Mouse (Mus musculus) telencephalon, adult 2 months (tissue): Measurements from ENCODE around the gene Larp4.
"Not testable (repeated sequence)": the region's sequence is repeated elsewhere in the genome, so short reads cannot be mapped to it uniquely, and the experiment has no call there.

ENCODE experiments used
- DNase-seq: peaks from one replicate; pipeline ENCODE4 v3.0.0-alpha.2; 2011; ENCODE audit warnings: low read depth, low spot score

The Larp4 gene

GRCm38 (mm10) chr15:99969765-99970164 is at the start of gene Larp4:
Gene Larp4, plus strand, starts transcription at chr15:99970065.
- not testable (repeated sequence) for DNase-seq

- no peak for DNase-seq
These were observed 38.6 kb upstream of the Larp4 start for GRCm38 (mm10) chr15:99931231-99931630.

GRCm38 (mm10) chr15:99934501-99934900 is 35.4 kb upstream of the Larp4 start:
- DNase-seq = no peak

- no peak for DNase-seq
These were observed 33.2 kb upstream of the Larp4 start for GRCm38 (mm10) chr15:99936659-99937058.

GRCm38 (mm10) chr15:99937841-99938240 is 32.0 kb upstream of the Larp4 start:
- DNase-seq = no peak

GRCm38 (mm10) chr15:99940426-99940825 is 29.4 kb upstream of the Larp4 start:
- DNase-seq = no peak

GRCm38 (mm10) chr15:99940970-99941630 is 28.8 kb upstream of the Larp4 start:
- DNase-seq = no peak

GRCm38 (mm10) chr15:99955324-99955723 is 14.5 kb upstream of the Larp4 start:
- DNase-seq = no peak

GRCm38 (mm10) chr15:99965103-99965775 is 4.6 kb upstream of the Larp4 start:
- DNase-seq = no peak

- DNase-seq = no peak
These were observed 2.9 kb upstream of the Larp4 start, which contains the start of gene Fam186a for GRCm38 (mm10) chr15:99966961-99967360. Gene Fam186a, minus strand, starts transcription at chr15:99967061.

GRCm38 (mm10) chr15:99970606-99971005 is 741 bp downstream of the Larp4 start:
- DNase-seq = no peak

- peak; percentile 93 for DNase-seq
These were observed 2.6 kb downstream of the Larp4 start for GRCm38 (mm10) chr15:99972361-99972988.

- no peak for DNase-seq
These were observed 3.4 kb downstream of the Larp4 start for GRCm38 (mm10) chr15:99972989-99973911.

GRCm38 (mm10) chr15:99974476-99975220 is 4.8 kb downstream of the Larp4 start:
- DNase-seq = no peak

- not testable (repeated sequence) for DNase-seq
These were observed 6.3 kb downstream of the Larp4 start for GRCm38 (mm10) chr15:99976121-99976520.

- no peak for DNase-seq
These were observed 9.4 kb downstream of the Larp4 start for GRCm38 (mm10) chr15:99979266-99979665.

GRCm38 (mm10) chr15:99979715-99980114 is 9.8 kb downstream of the Larp4 start:
- no peak for DNase-seq

- no peak for DNase-seq
These were observed 23.2 kb downstream of the Larp4 start for GRCm38 (mm10) chr15:99993100-99993499.

GRCm38 (mm10) chr15:99997114-99997804 is 27.4 kb downstream of the Larp4 start:
- no peak for DNase-seq

GRCm38 (mm10) chr15:99999390-99999789 is 29.5 kb downstream of the Larp4 start:
- DNase-seq = no peak
